ENCODE assay signal across 14 mouse cellular contexts in the genomic region with DNA sequence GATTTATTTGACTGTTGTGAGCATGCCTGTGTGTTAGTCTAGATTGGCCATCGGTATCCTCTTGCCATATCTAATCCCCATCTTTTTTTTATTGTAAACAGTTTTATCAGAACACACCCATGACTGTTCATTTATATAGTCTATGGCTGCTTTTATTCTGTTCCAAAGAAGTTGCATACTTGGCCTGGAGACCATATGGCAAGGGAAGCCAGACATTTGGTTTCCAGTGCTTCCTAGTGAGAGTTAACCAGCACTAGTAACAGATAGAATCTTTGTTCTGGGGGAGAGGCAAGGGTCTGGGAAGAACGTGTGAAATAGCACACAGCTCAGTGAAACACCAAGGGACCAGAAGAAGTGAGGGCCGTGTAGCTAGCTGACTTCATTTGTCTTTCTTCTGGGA. TPM values are rescaled to one million over a fixed set of nuclear protein-coding genes. Genes with fewer than 3 reads are reported as not detected.
"Had no signal": no experiment of that assay in that cellular context is flagged by ENCODE, and none has a peak within 500 bp of the region (broad histone marks: within the 10 kb centered on the region; RNA-seq: fewer than 3 reads in every experiment).

No protein-coding gene starts in this region.

- H3K9ac ChIP-seq: limb, embryonic 12.5 days; liver, embryonic 12.5 days; lung, embryonic 14.5 days; neural tube, embryonic 15.5 days had no signal

- DNase-seq: kidney, adult 18-20 months; kidney, postnatal 10 days; kidney, postnatal 4 days; lung, postnatal 4 days; midbrain, embryonic 14.5 days; right cerebral cortex, adult 18-20 months; right cerebral cortex, postnatal 25 days had no signal

- H3K36me3 ChIP-seq: limb, embryonic 12.5 days; liver, embryonic 12.5 days; midbrain, embryonic 10.5 days; neural tube, embryonic 15.5 days had no signal

- H3K4me3 ChIP-seq: limb, embryonic 12.5 days; liver, embryonic 12.5 days; midbrain, embryonic 10.5 days; myocyte; neural tube, embryonic 15.5 days had no signal

- H3K27ac ChIP-seq: limb, embryonic 12.5 days; liver, embryonic 12.5 days; midbrain, embryonic 10.5 days; neural tube, embryonic 15.5 days had no signal

- H3K27me3 ChIP-seq: limb, embryonic 12.5 days; liver, embryonic 12.5 days; neural tube, embryonic 15.5 days had no signal

- H3K9me3 ChIP-seq: limb, embryonic 12.5 days; liver, embryonic 12.5 days; midbrain, embryonic 10.5 days; neural tube, embryonic 15.5 days had no signal

- H3K4me2 ChIP-seq: limb, embryonic 12.5 days; liver, embryonic 12.5 days; lung, embryonic 14.5 days; neural tube, embryonic 15.5 days had no signal

- ATAC-seq: liver, embryonic 12.5 days had no signal

RNA-seq across cellular contexts. Expression of a gene that starts 33.6 kb away (rescaled TPM):
- total RNA-seq: megakaryocyte, adult 5-6 weeks had no signal
